Mouse (Mus musculus) heart, embryonic 13.5 days (tissue): ENCODE measurements around the gene Gapdh. TPM values are rescaled to one million over a fixed set of nuclear protein-coding genes. Genes with fewer than 3 reads are reported as not detected.
A peak's percentile ranks its signal among the peaks of the same experiment; 100 is the strongest.
"Not testable (repeated sequence)": the region's sequence is repeated elsewhere in the genome, so short reads cannot be mapped to it uniquely, and the experiment has no call there.

Source experiments
- ATAC-seq: fragments of 200-750 bp; cut with Nextera tagmentation; 2 replicates; pipeline ENCODE4 v1.8.0; 2017; ENCODE audit warnings: moderate TSS enrichment; ENCODE audit not compliant: insufficient number of reproducible peaks, low FRiP score, low TSS enrichment; ENCODE audit errors: extremely low read depth
- H3K27ac ChIP-seq: fragments of 300-500 bp; sonication (generic); replicated peaks from 2 replicates; pipeline ENCODE4 v1.5.1; 2015; ENCODE audit warnings: moderate library complexity, mild to moderate bottlenecking, inconsistent platforms
- H3K27me3 ChIP-seq: fragments of 300-500 bp; sonication (generic); replicated peaks from 2 replicates; pipeline ENCODE4 v1.6.1; 2015; ENCODE audit warnings: mild to moderate bottlenecking, inconsistent platforms
- H3K36me3 ChIP-seq: fragments of 300-500 bp; sonication (generic); 2 replicates; pipeline ENCODE4 v1.6.1; 2015; ENCODE audit warnings: mild to moderate bottlenecking, inconsistent platforms
- H3K4me1 ChIP-seq: fragments of 300-500 bp; sonication (generic); 2 replicates; pipeline ENCODE4 v1.6.1; 2015; ENCODE audit warnings: inconsistent platforms
- H3K4me2 ChIP-seq: fragments of 300-500 bp; sonication (generic); 2 replicates; pipeline ENCODE4 v1.6.1; 2015; ENCODE audit warnings: inconsistent platforms, mild to moderate bottlenecking, moderate library complexity
- H3K4me3 ChIP-seq: fragments of 300-500 bp; sonication (generic); 2 replicates; pipeline ENCODE4 v1.5.1; 2015; ENCODE audit warnings: moderate library complexity, mild to moderate bottlenecking, inconsistent platforms
- H3K9ac ChIP-seq: fragments of 300-500 bp; sonication (generic); 2 replicates; pipeline ENCODE4 v1.6.1; 2015; ENCODE audit warnings: inconsistent platforms, mild to moderate bottlenecking, moderate library complexity
- H3K9me3 ChIP-seq: fragments of 300-500 bp; sonication (generic); 2 replicates; pipeline ENCODE4 v1.6.1; 2016; ENCODE audit warnings: inconsistent platforms
- WGBS: fragments of 180-500 bp; shearing (Covaris S2); methylation state at CpG from one replicate; pipeline ENCODE4 v1.1.7; 2015; ENCODE audit warnings: mixed read lengths; 5-methylcytosine and 5-hydroxymethylcytosine counted together
- polyA plus RNA-seq: library from polyadenylated mRNA; unstranded; fragments of >200 nt; fragmentation: Nextera tagmentation; extraction: Ambion mirVana; gene quantifications from 2 replicates; pipeline ENCODE4 v1.2.1, GENCODE M21; 2015

Gapdh gene
- polyA plus RNA-seq, 1 experiment from 2014 or later, result 4,266 TPM

DNA sequence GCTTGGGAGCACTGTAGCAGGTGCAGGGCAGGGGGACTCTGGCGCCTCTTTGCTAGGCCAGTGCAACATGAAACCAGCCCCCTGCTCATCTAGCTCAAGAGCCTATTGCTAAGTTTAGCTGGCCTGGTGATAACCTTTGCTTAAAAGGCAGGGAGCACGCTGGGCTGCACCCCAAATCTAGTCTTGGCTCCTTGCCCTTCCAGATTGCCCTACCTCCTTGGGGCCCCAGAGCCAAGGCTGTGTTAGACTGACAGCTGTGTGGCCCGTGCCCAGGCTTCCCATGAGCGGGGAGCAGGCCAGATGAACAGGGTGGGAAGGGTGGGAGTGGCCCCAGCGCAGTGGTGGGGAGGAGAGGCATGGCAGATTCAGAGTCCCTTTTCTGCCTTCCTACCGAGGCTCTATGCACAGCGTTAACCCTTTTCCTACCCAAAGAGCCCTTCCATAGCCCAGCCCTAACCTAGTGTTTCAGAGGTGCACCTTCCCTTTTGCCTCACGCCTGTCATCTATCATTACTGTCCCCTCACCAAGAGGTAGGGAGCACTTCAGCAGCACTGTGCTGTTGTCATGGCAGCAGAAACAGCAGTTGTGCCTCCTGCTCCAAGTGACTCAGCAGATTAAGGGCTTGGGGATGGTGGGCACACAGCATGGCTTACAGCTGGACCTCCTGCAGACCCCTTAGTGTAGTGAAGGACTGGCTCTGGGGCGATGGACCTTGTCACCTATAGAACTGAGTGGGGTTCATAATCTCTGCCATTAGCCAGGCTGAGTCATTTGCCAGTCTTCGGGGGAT, 789 bp upstream of the Gapdh start:
- WGBS, result 15% methylated on average over 10 of the region's 10 CpGs
- H3K9me3 ChIP-seq, result no peaks in the 10 kb centered on the region
- H3K27me3 ChIP-seq, result no peaks in the 10 kb centered on the region
- H3K4me3 ChIP-seq, result peak overlapping the region; percentile 98
- ATAC-seq, result peak; percentile 27; the same call in 1 of the 2 replicates
- H3K4me2 ChIP-seq, result peak overlapping the region; percentile 73
- peaks cover 72% of the 10 kb centered on the region for H3K36me3 ChIP-seq
- peak overlapping the region; percentile 88 for H3K9ac ChIP-seq
- peaks cover 46% of the 10 kb centered on the region for H3K4me1 ChIP-seq
- H3K27ac ChIP-seq, result peak overlapping the region; percentile 99

DNA sequence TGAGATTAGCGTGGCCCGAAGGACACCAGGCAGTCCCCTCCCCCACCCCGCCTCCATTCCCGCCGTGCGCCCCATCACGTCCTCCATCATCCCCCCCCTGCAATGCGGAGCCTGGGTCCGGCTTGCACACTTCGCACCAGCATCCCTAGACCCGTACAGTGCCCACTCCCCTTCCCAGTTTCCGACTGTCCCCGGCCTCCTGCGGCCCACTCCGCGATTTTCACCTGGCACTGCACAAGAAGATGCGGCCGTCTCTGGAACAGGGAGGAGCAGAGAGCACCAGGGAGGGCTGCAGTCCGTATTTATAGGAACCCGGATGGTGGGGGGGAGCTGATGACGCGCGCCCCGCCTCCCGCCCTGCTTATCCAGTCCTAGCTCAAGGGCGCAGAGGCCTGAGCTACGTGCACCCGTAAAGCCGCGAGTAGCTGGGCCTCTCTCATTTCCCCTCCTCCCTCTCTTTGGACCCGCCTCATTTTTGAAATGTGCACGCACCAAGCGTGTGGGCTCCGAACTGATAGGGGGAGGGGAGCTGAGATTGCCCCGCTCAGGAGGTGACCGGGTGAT, 857 bp downstream of the Gapdh start:
- Histone ChIP-seq H3K4me1 (peaks cover 62% of the 10 kb centered on the region), H3K4me3 (peak overlapping the region; percentile 98), H3K27me3 (no peaks in the 10 kb centered on the region), H3K36me3 (peaks cover 71% of the 10 kb centered on the region), H3K27ac (peak overlapping the region; percentile 99), H3K9me3 (no peaks in the 10 kb centered on the region), H3K4me2 (peak overlapping the region; percentile 73), H3K9ac (peak overlapping the region; percentile 100)
- ATAC-seq, result peak; percentile 76
- under 1% methylated on average over 36 of the region's 36 CpGs for WGBS

DNA sequence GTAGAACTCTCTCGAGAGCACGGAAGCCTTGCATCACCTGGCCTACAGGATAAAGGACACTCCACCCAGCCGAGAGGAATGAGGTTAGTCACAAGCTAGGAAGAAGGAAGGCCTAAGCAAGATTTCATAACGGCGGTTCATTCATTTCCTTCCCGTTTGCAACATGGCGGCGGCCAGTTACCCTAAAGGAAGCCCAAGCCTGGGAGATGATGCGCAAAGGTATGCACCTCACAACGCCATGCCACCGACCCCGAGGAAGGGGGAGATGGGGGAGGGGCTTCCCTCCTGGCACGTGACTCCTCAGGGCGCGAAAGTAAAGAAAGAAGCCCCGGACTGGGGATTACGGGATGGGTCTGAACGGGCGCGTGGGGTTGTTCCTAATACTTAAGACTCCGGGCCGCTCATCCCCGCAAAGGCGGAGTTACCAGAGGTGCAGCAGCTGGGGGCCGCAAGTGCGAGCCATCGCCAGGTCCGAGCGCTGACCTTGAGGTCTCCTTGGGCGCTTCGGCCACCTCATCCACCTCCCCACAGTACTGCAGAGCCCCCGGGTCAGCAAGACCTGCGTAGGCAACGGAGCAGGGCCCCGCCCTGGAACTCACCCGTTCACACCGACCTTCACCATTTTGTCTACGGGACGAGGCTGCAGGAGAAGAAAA, 1.5 kb downstream of the Gapdh start:
- peaks cover 71% of the 10 kb centered on the region for H3K36me3 ChIP-seq

DNA sequence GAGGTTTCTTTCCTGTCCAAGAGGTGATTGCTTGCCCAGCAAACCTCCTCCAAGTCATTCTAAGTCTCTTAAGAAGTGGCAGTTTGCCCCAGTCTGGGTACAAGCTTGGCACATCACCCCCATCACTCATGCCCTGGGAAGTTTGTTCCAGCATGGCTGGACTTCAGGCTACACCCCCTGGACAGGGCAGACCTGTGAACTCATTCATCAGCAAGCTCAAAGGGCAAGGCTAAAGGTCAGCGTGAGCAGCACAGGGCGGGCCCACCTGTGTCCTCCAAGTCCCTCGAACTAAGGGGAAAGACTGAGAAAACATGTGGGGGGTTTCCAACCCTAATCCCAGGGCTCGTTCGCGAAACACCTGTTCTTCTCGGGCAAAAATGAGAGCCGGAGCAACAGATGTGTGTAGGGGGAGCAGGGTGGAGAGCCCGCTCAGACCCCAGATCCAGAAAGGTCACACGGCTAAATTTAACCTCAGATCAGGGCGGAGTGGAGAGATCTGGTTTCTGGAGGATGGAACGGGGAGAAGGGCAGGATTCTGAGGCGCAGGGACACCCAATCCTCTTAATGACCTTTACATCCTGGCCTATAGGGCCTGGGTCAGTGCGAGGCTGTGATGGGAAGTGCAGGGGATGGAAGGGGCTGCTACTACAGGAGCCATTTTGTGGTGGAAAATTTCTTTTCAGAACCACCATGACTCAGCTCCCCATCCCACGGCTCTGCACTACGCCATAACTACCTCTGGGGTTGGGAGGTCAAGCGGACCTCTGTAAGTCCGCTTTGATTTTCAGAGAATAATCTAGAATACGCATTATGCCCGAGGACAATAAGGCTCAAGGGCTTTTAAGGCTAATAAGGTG, 2.2 kb downstream of the Gapdh start:
- 4% methylated on average over 20 of the region's 20 CpGs for WGBS
- H3K9me3 ChIP-seq, result no peaks in the 10 kb centered on the region
- H3K27ac ChIP-seq, result peak overlapping the region; percentile 99
- H3K36me3 ChIP-seq, result peaks cover 71% of the 10 kb centered on the region
- H3K4me3 ChIP-seq, result peak overlapping the region; percentile 98
- H3K4me2 ChIP-seq, result peak overlapping the region; percentile 73
- no peaks in the 10 kb centered on the region for H3K27me3 ChIP-seq
- peaks cover 69% of the 10 kb centered on the region for H3K4me1 ChIP-seq
- ATAC-seq, result no peak
- H3K9ac ChIP-seq, result peak overlapping the region; percentile 100

More for the DNA sequence above, 1.5 kb downstream of the Gapdh start:
- no peaks in the 10 kb centered on the region for H3K9me3 ChIP-seq
- H3K27ac ChIP-seq, result peak overlapping the region; percentile 99
- H3K9ac ChIP-seq, result peak overlapping the region; percentile 100
- H3K4me1 ChIP-seq, result peaks cover 68% of the 10 kb centered on the region
- H3K4me2 ChIP-seq, result peak overlapping the region; percentile 73
- H3K4me3 ChIP-seq, result peak overlapping the region; percentile 98
- H3K27me3 ChIP-seq, result no peaks in the 10 kb centered on the region
- peak; percentile 6 for ATAC-seq
- under 1% methylated on average over 39 of the region's 39 CpGs for WGBS

DNA sequence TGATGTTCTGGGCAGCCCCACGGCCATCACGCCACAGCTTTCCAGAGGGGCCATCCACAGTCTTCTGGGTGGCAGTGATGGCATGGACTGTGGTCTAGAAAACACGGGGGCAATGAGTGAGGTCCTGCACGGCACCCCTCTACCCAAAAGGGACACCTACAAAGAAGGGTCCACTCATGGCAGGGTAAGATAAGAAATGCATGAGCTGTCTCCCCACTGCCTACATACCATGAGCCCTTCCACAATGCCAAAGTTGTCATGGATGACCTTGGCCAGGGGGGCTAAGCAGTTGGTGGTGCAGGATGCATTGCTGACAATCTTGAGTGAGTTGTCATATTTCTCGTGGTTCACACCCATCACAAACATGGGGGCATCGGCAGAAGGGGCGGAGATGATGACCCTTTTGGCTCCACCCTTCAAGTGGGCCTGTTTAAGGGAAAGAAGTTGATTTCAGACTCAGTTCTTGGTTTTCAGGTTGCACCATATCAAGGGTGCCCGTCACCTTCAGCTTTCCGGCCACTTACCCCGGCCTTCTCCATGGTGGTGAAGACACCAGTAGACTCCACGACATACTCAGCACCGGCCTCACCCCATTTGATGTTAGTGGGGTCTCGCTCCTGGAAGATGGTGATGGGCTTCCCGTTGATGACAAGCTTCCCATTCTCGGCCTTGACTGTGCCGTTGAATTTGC, 3.5 kb downstream of the Gapdh start:
- peaks cover 69% of the 10 kb centered on the region for H3K36me3 ChIP-seq
- H3K27me3 ChIP-seq, H3K9me3 ChIP-seq, ATAC-seq: not testable (repeated sequence)
- H3K4me2 ChIP-seq, result peak overlapping the region; percentile 73
- peak overlapping the region; percentile 98 for H3K4me3 ChIP-seq
- H3K9ac ChIP-seq, result peak overlapping the region; percentile 79
- peak overlapping the region; percentile 99 for H3K27ac ChIP-seq
- WGBS, result 50% methylated on average over 13 of the region's 16 CpGs
- H3K4me1 ChIP-seq, result peaks cover 59% of the 10 kb centered on the region

DNA sequence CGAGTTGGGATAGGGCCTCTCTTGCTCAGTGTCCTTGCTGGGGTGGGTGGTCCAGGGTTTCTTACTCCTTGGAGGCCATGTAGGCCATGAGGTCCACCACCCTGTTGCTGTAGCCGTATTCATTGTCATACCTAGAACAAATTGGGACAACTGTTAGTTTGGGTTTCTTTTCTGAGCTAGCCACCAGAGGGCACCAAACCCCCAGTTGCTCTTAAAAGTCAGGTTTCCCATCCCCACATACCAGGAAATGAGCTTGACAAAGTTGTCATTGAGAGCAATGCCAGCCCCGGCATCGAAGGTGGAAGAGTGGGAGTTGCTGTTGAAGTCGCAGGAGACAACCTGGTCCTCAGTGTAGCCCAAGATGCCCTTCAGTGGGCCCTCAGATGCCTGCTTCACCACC, 4.3 kb downstream of the Gapdh start:
- Histone ChIP-seq H3K9ac (peak overlapping the region; percentile 79), H3K4me1 (peaks cover 51% of the 10 kb centered on the region), H3K36me3 (peaks cover 71% of the 10 kb centered on the region), H3K27ac (peak overlapping the region; percentile 99), H3K4me3 (peak overlapping the region; percentile 98), H3K4me2 (peak overlapping the region; percentile 73)
- not testable (repeated sequence) for H3K9me3 ChIP-seq, H3K27me3 ChIP-seq, ATAC-seq
- 8% methylated on average over 4 of the region's 5 CpGs for WGBS

DNA sequence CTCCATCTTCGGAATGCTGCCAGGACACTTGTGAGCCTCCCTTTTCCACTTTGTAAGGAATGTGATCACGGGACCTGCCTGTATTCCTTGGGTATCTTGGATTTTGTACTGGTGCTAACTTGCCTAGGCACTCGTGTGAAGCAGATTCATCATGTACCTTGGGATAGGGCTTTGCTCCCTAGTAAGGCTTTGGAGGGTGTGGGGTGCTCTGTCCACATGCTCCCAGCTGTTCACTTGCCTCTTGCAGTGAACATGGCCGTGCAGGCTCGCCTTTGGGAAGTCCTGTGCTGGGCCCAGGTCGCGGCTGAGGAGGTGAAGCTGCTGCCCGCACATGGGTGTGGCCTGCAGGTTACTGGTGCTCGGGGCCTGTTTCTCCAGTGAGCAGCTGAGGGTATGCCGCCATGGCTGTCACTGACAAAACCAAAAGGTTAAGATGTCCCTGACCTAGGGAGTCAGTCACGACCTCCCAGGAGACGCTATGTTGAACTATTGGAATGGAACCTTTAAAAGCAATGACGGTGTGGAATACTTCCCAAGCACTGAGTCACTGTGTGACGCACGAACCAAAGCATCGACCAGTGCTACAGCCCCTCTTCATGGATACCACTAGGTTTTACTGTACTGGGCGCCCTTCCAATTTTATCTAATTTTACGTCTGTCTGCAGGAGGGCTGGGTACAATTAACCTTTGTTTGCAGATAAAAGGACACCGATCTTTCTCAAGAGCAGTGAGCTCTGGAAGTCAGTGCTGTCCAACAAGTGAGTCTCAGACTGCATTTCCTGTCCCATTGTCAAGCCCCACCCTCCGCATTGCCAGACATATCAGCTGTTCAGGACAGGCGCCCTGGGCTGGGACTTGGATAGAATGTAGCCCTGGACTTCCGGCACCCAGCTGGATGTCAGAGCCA, 5.2 kb downstream of the Gapdh start:
- Histone ChIP-seq H3K9me3 (no peaks in the 10 kb centered on the region), H3K4me2 (peak overlapping the region; percentile 73), H3K4me1 (peaks cover 43% of the 10 kb centered on the region), H3K9ac (peak overlapping the region; percentile 67), H3K27ac (peak overlapping the region; percentile 99), H3K36me3 (peaks cover 80% of the 10 kb centered on the region), H3K27me3 (no peaks in the 10 kb centered on the region), H3K4me3 (peak overlapping the region; percentile 98)
- 11% methylated on average over 22 of the region's 22 CpGs for WGBS
- ATAC-seq, result peak; percentile 5; the same call in 1 of the 2 replicates

DNA sequence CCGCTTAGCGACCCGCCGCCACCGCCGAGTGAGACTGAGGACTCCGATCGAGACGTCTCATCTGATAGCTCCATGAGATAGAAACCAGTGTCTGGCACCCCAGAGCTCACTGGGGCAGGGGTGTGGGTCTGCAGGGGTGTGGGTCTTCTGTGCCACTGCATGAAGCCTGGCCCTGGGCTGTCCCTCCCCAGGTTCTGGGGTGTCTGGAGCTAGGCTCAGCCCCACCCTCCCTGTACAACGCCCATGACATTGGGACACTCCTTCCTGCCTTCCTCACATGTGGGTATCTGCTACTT, 5.8 kb downstream of the Gapdh start:
- 43% methylated on average over 10 of the region's 10 CpGs for WGBS

DNA sequence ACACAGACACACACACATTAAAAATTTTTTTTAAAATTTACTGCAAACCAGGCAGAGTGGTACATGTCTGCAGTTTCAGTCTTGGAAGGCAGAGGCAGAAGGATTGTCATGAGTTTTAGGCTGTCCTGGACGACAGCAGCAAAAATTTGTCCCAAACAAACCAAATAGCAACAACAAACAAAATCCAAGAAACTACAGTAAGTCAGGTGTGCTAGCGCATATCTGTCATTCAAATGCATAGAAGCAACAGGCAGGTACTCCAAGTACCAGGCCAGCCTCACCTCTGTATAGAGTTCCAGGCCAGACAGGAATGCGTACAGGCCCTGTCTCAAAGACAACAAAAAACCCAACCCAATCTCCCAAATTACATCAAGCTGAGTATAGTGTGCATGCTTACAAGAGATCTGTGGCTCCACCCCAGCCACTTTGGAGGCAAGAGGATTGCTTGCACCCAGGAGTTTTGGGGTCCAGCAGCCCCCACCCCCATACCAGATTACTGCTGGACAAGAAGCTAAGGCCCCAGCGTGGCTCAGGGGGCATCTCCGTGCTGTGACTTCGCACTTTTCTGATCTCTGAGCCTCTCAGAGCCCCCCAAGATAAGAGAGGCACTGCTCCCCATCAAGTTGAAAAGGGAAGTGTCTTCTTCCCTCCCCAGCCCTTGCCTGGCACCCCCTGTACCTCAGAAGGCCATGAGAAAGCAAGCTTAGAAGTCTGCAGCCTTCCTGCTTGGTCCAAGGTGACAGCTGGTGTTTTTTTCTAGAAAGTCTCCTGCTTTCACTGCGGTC, 6.3 kb downstream of the Gapdh start:
- peaks cover 91% of the 10 kb centered on the region for H3K36me3 ChIP-seq
- H3K9ac ChIP-seq, result peak overlapping the region; percentile 67
- no peak for ATAC-seq
- peak overlapping the region; percentile 99 for H3K27ac ChIP-seq
- H3K4me2 ChIP-seq, result 0 out of 2 replicates have a peak overlapping the region, but pooled peaks have one; percentile 2
- no peak overlapping the region for H3K4me3 ChIP-seq
- H3K9me3 ChIP-seq, result no peaks in the 10 kb centered on the region
- 69% methylated on average over 7 of the region's 7 CpGs for WGBS
- H3K4me1 ChIP-seq, result peaks cover 41% of the 10 kb centered on the region
- no peaks in the 10 kb centered on the region for H3K27me3 ChIP-seq

More for the DNA sequence above, 5.8 kb downstream of the Gapdh start:
- Histone ChIP-seq H3K36me3 (peaks cover 86% of the 10 kb centered on the region), H3K9me3 (no peaks in the 10 kb centered on the region), H3K9ac (peak overlapping the region; percentile 67), H3K4me2 (no peak overlapping the region), H3K4me1 (peaks cover 41% of the 10 kb centered on the region), H3K27ac (peak overlapping the region; percentile 99), H3K27me3 (no peaks in the 10 kb centered on the region), H3K4me3 (0 out of 2 replicates have a peak overlapping the region, but pooled peaks have one; percentile 0)
- ATAC-seq, result no peak
